Mouse (Mus musculus) intestine, embryonic 15.5 days (tissue): ENCODE results near the gene Slc41a1. TPM values are rescaled to one million over a fixed set of nuclear protein-coding genes. Genes with fewer than 3 reads are reported as not detected.
A peak's percentile ranks its signal among the peaks of the same experiment; 100 is the strongest.
"Not testable (repeated sequence)": the region's sequence is repeated elsewhere in the genome, so short reads cannot be mapped to it uniquely, and the experiment has no call there.

Experiments
- ATAC-seq: fragments of 200-750 bp; cut with Nextera tagmentation; 2 replicates; pipeline ENCODE4 v1.8.0; 2017; ENCODE audit warnings: moderate TSS enrichment, moderate library complexity
- H3K27ac ChIP-seq: fragments of 300-500 bp; sonication (generic); 2 replicates; pipeline ENCODE4 v1.5.1; 2015; ENCODE audit warnings: mild to moderate bottlenecking, inconsistent platforms
- H3K27me3 ChIP-seq: fragments of 300-500 bp; sonication (generic); replicated peaks from 2 replicates; pipeline ENCODE4 v1.6.1; 2015; ENCODE audit warnings: inconsistent platforms
- H3K36me3 ChIP-seq: fragments of 300-500 bp; sonication (generic); 2 replicates; pipeline ENCODE4 v1.6.1; 2015; ENCODE audit warnings: inconsistent platforms
- H3K4me1 ChIP-seq: fragments of 300-500 bp; sonication (generic); replicated peaks from 2 replicates; pipeline ENCODE4 v1.6.1; 2015; ENCODE audit warnings: inconsistent platforms
- H3K4me2 ChIP-seq: fragments of 300-500 bp; sonication (generic); replicated peaks from 2 replicates; pipeline ENCODE4 v1.6.1; 2015; ENCODE audit warnings: mild to moderate bottlenecking, inconsistent platforms
- H3K4me3 ChIP-seq: fragments of 300-500 bp; sonication (generic); replicated peaks from 2 replicates; pipeline ENCODE4 v1.5.1; 2015; ENCODE audit warnings: inconsistent platforms
- H3K9ac ChIP-seq: fragments of 300-500 bp; sonication (generic); 2 replicates; pipeline ENCODE4 v1.6.1; 2015; ENCODE audit warnings: inconsistent platforms
- H3K9me3 ChIP-seq: fragments of 300-500 bp; sonication (generic); 2 replicates; pipeline ENCODE4 v1.6.1; 2016; ENCODE audit warnings: inconsistent platforms
- WGBS: fragments of 180-500 bp; shearing (Covaris S2); methylation state at CpG from one replicate; pipeline ENCODE4 v1.1.7; 2015; 5-methylcytosine and 5-hydroxymethylcytosine counted together
- polyA plus RNA-seq: library from polyadenylated mRNA; unstranded; fragments of >200 nt; fragmentation: Nextera tagmentation; extraction: Ambion mirVana; gene quantifications from 2 replicates; pipeline ENCODE4 v1.2.1, GENCODE M21; 2015

The Slc41a1 gene
- polyA plus RNA-seq, 1 experiment from 2014 or later = 10.5 TPM

DNA sequence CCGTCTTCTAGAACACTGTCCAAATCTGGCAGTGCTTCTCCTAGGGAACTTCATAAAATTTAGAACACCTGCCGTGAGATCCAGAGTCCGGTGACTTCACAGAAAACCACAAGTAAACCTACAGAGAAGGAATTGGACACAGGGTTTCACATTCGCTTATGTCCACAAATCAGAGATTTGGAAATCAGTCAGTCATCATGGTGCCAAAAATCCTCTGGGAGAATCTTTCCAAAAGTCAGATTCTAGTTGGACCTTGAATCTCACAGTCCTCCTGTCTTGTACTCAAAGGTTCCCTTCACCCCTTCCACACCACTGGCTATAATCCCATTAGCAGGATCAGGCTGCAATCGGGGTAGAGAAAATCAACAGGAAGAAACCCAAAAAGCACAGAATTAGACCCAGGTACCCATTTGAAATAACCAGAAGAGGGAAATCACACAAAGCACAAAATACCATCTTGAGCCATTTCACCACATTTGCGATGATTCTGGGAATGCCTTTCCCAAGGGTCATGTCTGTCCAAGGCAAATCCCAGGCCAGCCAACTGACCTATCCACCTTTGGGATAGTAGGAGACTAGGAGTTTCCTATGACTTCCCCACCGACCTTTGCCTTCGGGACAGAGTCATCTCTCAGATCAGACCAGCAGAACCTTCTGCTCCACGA, 14.5 kb upstream of the Slc41a1 start:
- H3K4me2 ChIP-seq = no peak overlapping the region
- H3K36me3 ChIP-seq = no peaks in the 10 kb centered on the region
- H3K4me1 ChIP-seq = no peaks in the 10 kb centered on the region
- WGBS = 90% methylated on average over 9 of the region's 9 CpGs
- H3K9ac ChIP-seq = no peak overlapping the region
- no peaks in the 10 kb centered on the region for H3K9me3 ChIP-seq
- H3K4me3 ChIP-seq = no peak overlapping the region
- H3K27ac ChIP-seq = no peak overlapping the region
- no peaks in the 10 kb centered on the region for H3K27me3 ChIP-seq
- no peak for ATAC-seq

GRCm38 (mm10) chr1:131813731-131814130, 13.6 kb upstream of the Slc41a1 start:
- Histone ChIP-seq H3K4me3 (no peak overlapping the region), H3K4me1 (no peaks in the 10 kb centered on the region), H3K9me3 (no peaks in the 10 kb centered on the region), H3K36me3 (no peaks in the 10 kb centered on the region), H3K27ac (no peak overlapping the region), H3K4me2 (no peak overlapping the region), H3K9ac (no peak overlapping the region), H3K27me3 (no peaks in the 10 kb centered on the region)
- WGBS = 97% methylated on average over 4 of the region's 4 CpGs
- no peak for ATAC-seq

DNA sequence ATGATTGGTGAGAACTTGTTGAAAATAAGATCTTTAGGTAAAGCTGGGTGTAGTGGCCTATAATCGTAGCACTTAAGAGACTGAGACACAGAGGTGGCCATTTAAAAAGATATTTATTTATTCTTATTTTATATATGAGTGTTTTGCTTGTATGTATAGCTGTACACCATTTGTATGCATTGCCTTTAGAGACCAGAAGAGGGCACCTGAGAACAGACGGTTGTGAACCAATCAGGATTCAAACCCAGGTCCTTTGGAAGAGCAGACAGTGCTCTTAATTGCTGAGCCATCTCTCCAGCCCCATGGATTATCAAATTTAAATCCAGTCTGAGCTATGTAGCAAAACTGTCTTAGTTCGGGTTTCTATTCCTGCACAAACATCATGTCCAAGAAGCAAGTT, 13.1 kb upstream of the Slc41a1 start:
- WGBS = 85% methylated on average over 3 of the region's 3 CpGs
- Histone ChIP-seq H3K4me1 (no peaks in the 10 kb centered on the region), H3K9me3 (no peaks in the 10 kb centered on the region), H3K27ac (no peak overlapping the region), H3K27me3 (no peaks in the 10 kb centered on the region), H3K9ac (no peak overlapping the region), H3K4me3 (no peak overlapping the region), H3K4me2 (no peak overlapping the region), H3K36me3 (no peaks in the 10 kb centered on the region)
- ATAC-seq = no peak

DNA sequence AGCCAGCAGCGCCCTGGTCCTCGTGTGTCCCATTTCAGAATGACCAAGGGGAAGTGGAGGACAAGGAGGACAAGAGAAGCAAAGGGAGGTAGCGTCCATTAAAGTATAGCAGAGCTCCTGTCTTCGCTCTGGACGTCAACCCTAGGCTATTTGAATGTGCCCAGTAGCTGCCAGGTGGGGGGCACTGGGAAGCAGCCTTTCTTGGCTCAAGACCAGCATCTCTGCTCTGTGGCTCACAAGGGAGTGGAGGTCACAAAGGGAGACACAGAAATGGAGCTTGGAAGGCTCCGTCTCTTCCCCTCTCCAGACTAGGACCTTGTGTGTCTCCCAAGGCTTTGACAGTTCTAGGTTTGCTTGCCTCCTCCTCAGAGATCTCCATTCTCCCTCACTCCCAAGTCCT, 10.4 kb upstream of the Slc41a1 start:
- Histone ChIP-seq H3K36me3 (no peaks in the 10 kb centered on the region), H3K4me2 (no peak overlapping the region), H3K9ac (no peak overlapping the region), H3K27ac (no peak overlapping the region), H3K4me1 (no peaks in the 10 kb centered on the region), H3K27me3 (no peaks in the 10 kb centered on the region), H3K4me3 (no peak overlapping the region), H3K9me3 (no peaks in the 10 kb centered on the region)
- no peak for ATAC-seq
- 82% methylated on average over 6 of the region's 6 CpGs for WGBS

- H3K9me3 ChIP-seq, H3K4me3 ChIP-seq, H3K4me1 ChIP-seq, H3K4me2 ChIP-seq, H3K27me3 ChIP-seq, H3K9ac ChIP-seq, H3K36me3 ChIP-seq, ATAC-seq, H3K27ac ChIP-seq: not testable (repeated sequence)
- WGBS = 76% methylated on average over 9 of the region's 9 CpGs
These were observed 6.9 kb upstream of the Slc41a1 start for GRCm38 (mm10) chr1:131820353-131820752.

- Histone ChIP-seq H3K9ac (no peak overlapping the region), H3K27ac (no peak overlapping the region), H3K9me3 (no peaks in the 10 kb centered on the region), H3K36me3 (no peaks in the 10 kb centered on the region), H3K4me1 (no peaks in the 10 kb centered on the region), H3K4me3 (no peak overlapping the region), H3K27me3 (no peaks in the 10 kb centered on the region), H3K4me2 (no peak overlapping the region)
- 84% methylated on average over 10 of the region's 10 CpGs for WGBS
- ATAC-seq = no peak
These were observed 6.4 kb upstream of the Slc41a1 start for GRCm38 (mm10) chr1:131820887-131821328.

- no peak overlapping the region for H3K4me2 ChIP-seq
- no peak overlapping the region for H3K27ac ChIP-seq
- 80% methylated on average over 8 of the region's 8 CpGs for WGBS
- H3K4me1 ChIP-seq = peaks cover 4% of the 10 kb centered on the region; the same call in 1 of the 2 replicates
- no peak for ATAC-seq
- no peaks in the 10 kb centered on the region for H3K27me3 ChIP-seq
- no peak overlapping the region for H3K4me3 ChIP-seq
- no peaks in the 10 kb centered on the region for H3K9me3 ChIP-seq
- H3K9ac ChIP-seq = no peak overlapping the region
- no peaks in the 10 kb centered on the region for H3K36me3 ChIP-seq
These were observed 5.0 kb upstream of the Slc41a1 start for GRCm38 (mm10) chr1:131822292-131822691.

DNA sequence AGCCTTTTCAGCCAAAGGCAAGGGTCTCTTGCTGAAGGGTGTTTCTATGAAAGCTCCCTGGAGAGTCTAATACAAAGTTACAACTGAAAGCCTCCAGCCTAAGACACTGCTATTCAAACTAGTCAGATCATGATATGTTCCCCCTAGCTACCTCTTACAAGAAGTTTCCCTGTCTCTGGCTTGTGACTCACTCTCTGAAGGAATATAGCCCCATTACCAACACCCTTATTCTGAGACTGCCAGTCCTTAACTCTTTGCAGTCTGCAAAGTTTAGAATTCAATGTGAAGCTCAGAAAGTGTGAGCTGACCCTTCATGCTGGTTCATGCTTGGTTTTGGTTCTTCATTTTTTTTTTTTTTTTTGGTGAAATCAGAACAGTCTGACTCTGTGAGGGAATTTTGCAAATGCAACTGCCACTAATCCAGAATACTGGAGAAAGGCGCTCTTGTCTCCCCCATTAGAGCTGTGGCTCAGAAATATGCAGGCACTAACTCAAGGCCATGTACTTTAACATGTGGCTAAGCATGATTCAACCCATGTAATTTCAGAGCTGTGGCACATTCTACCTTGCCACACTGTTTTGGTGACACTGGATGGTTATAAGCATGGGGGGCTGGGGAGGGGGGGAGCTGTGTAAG, 4.3 kb upstream of the Slc41a1 start:
- no peaks in the 10 kb centered on the region for H3K36me3 ChIP-seq
- no peak overlapping the region for H3K9ac ChIP-seq
- WGBS = 94% methylated on average over 1 of the region's 1 CpGs
- no peaks in the 10 kb centered on the region for H3K27me3 ChIP-seq
- ATAC-seq = no peak
- H3K4me2 ChIP-seq = no peak overlapping the region
- no peak overlapping the region for H3K4me3 ChIP-seq
- no peaks in the 10 kb centered on the region for H3K9me3 ChIP-seq
- H3K4me1 ChIP-seq = peaks cover 4% of the 10 kb centered on the region; the same call in 1 of the 2 replicates
- no peak overlapping the region for H3K27ac ChIP-seq

GRCm38 (mm10) chr1:131823563-131823962, 3.7 kb upstream of the Slc41a1 start:
- no peaks in the 10 kb centered on the region for H3K36me3 ChIP-seq
- WGBS = 45% methylated on average over 5 of the region's 5 CpGs
- ATAC-seq = no peak

GRCm38 (mm10) chr1:131824528-131825181, 2.6 kb upstream of the Slc41a1 start:
- H3K9ac ChIP-seq = no peak overlapping the region
- H3K4me3 ChIP-seq = no peak overlapping the region
- H3K4me1 ChIP-seq = peaks cover 9% of the 10 kb centered on the region
- H3K36me3 ChIP-seq = no peaks in the 10 kb centered on the region
- no peaks in the 10 kb centered on the region for H3K9me3 ChIP-seq
- 88% methylated on average over 11 of the region's 11 CpGs for WGBS
- H3K27ac ChIP-seq = no peak overlapping the region
- H3K4me2 ChIP-seq = no peak overlapping the region
- no peaks in the 10 kb centered on the region for H3K27me3 ChIP-seq
- ATAC-seq = no peak

More at GRCm38 (mm10) chr1:131823563-131823962, 3.7 kb upstream of the Slc41a1 start:
- no peak overlapping the region for H3K9ac ChIP-seq
- peaks cover 4% of the 10 kb centered on the region; the same call in 1 of the 2 replicates for H3K4me1 ChIP-seq
- no peaks in the 10 kb centered on the region for H3K27me3 ChIP-seq
- H3K4me3 ChIP-seq = no peak overlapping the region
- no peaks in the 10 kb centered on the region for H3K9me3 ChIP-seq
- H3K27ac ChIP-seq = no peak overlapping the region
- no peak overlapping the region for H3K4me2 ChIP-seq

DNA sequence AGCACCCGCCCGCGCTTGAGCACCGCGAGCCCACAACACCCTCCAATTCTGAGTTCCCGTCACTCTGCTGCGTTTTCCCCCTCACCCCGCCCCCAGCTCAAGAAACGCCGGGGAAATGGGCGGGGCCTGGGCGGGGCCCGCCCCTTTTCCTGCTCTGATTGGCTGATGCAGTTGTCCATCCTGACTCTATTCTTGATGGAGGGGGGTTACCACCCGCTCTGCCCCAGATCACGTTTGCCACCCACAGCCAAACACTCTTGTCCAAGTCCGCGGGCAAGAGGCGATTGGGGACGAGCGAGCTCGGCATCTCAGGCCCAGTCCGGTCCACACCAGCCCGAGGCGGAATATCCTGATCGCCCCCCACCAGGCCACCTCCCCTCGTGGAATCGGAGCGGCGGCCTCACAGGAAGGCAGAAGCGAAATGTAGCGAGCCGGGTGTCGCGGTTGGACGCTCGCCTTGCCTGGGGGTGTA, 530 bp downstream of the Slc41a1 start:
- WGBS = 0% methylated on average over 35 of the region's 36 CpGs
- no peaks in the 10 kb centered on the region for H3K36me3 ChIP-seq

GRCm38 (mm10) chr1:131828297-131829126, 1.2 kb downstream of the Slc41a1 start:
- Histone ChIP-seq H3K36me3 (no peaks in the 10 kb centered on the region), H3K9me3 (no peaks in the 10 kb centered on the region), H3K4me1 (peaks cover 9% of the 10 kb centered on the region), H3K4me3 (peak overlapping the region; percentile 77), H3K4me2 (peak overlapping the region; percentile 81), H3K27me3 (no peaks in the 10 kb centered on the region), H3K27ac (peak overlapping the region; percentile 76), H3K9ac (peak overlapping the region; percentile 75)
- 2% methylated on average over 20 of the region's 22 CpGs for WGBS
- peak; percentile 72 for ATAC-seq

More for the DNA sequence above, 530 bp downstream of the Slc41a1 start:
- peak overlapping the region; percentile 81 for H3K4me2 ChIP-seq
- no peaks in the 10 kb centered on the region for H3K9me3 ChIP-seq
- H3K4me1 ChIP-seq = peaks cover 9% of the 10 kb centered on the region
- peak overlapping the region; percentile 77 for H3K4me3 ChIP-seq
- ATAC-seq = peak; percentile 98
- peak overlapping the region; percentile 75 for H3K9ac ChIP-seq
- H3K27ac ChIP-seq = peak overlapping the region; percentile 76
- no peaks in the 10 kb centered on the region for H3K27me3 ChIP-seq
